Mouse (Mus musculus) neural tube, embryonic 14.5 days (tissue): ENCODE data around the gene Ino80b. TPM values are rescaled to one million over a fixed set of nuclear protein-coding genes. Genes with fewer than 3 reads are reported as not detected.
A peak's percentile ranks its signal among the peaks of the same experiment; 100 is the strongest.

Experiments
- ATAC-seq: fragments of 200-750 bp; cut with Nextera tagmentation; 2 replicates; pipeline ENCODE4 v1.8.0; 2017; ENCODE audit warnings: low read depth, mild to moderate bottlenecking, moderate TSS enrichment, moderate library complexity
- H3K27ac ChIP-seq: fragments of 300-500 bp; sonication (generic); 2 replicates; pipeline ENCODE4 v1.5.1; 2014; ENCODE audit warnings: low read depth, mild to moderate bottlenecking, control low read depth, low read length, moderate library complexity, mixed read lengths
- H3K27me3 ChIP-seq: fragments of 300-500 bp; sonication (generic); 2 replicates; pipeline ENCODE4 v1.6.1; 2014; ENCODE audit warnings: low read length; ENCODE audit not compliant: control insufficient read depth, insufficient read depth
- H3K36me3 ChIP-seq: fragments of 300-500 bp; sonication (generic); 2 replicates; pipeline ENCODE4 v1.6.1; 2014; ENCODE audit warnings: low read length, mixed read lengths; ENCODE audit not compliant: control insufficient read depth, insufficient read depth
- H3K4me1 ChIP-seq: fragments of 300-500 bp; sonication (generic); 2 replicates; pipeline ENCODE4 v1.6.1; 2014; ENCODE audit warnings: low read length; ENCODE audit not compliant: control insufficient read depth, insufficient read depth
- H3K4me2 ChIP-seq: fragments of 300-500 bp; sonication (generic); 2 replicates; pipeline ENCODE4 v1.6.1; 2014; ENCODE audit warnings: mild to moderate bottlenecking, low read depth, low read length, control low read depth
- H3K4me3 ChIP-seq: fragments of 300-500 bp; sonication (generic); 2 replicates; pipeline ENCODE4 v1.5.1; 2014; ENCODE audit warnings: low read depth, low read length, control low read depth, mixed read lengths
- H3K9ac ChIP-seq: fragments of 300-500 bp; sonication (generic); replicated peaks from 2 replicates; pipeline ENCODE4 v1.6.1; 2014; ENCODE audit warnings: low read depth, mild to moderate bottlenecking, control low read depth, low read length, mixed read lengths
- H3K9me3 ChIP-seq: fragments of 300-500 bp; sonication (generic); 2 replicates; pipeline ENCODE4 v1.6.1; 2016; ENCODE audit warnings: low read length; ENCODE audit not compliant: control insufficient read depth
- WGBS: fragments of 180-500 bp; shearing (Covaris S2); extraction: QIAGEN DNeasy Blood & Tissue Kit; methylation state at CpG from one replicate; pipeline ENCODE4 v1.1.7; 2014; 5-methylcytosine and 5-hydroxymethylcytosine counted together
- polyA plus RNA-seq: library from polyadenylated mRNA; unstranded; fragments of >200 nt; fragmentation: Nextera tagmentation; extraction: Ambion mirVana; gene quantifications from 2 replicates; pipeline ENCODE4 v1.2.1, GENCODE M21; 2014

Ino80b gene
- polyA plus RNA-seq, 1 experiment from 2014 or later = 13.5 TPM

DNA sequence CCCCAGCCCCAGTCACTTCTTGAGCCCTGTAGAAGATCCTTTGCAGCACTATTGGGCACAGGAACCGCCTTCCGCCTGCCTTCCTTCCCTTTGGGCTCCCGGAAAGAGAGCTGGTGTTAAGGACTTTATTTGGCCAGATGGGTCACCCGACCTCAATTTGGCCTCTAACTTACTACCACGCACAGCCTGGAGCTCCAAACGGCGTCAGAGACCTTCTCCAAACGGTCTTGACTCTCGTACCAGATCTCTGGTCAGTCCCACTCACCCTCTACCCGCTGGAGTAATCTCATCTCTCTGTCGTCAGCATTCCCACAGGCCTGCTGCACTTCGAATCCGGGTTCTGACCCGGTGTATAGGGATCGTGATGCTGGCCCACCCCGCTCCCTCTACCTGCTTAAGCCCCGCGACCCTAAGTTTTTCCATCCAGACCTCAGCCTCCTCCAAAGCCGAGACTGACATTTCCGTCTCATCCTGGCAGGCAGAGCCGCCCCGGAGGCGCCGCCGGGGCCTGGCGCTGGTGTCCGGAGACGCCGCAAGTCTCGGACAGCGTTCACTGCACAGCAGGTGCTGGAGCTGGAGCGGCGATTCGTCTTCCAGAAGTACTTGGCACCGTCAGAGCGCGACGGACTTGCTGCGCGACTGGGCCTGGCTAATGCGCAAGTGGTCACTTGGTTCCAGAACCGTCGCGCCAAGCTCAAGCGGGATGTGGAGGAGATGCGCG is 37.9 kb downstream of the Ino80b start:
- Histone ChIP-seq H3K27ac (no peak overlapping the region), H3K4me1 (no peaks in the 10 kb centered on the region), H3K4me3 (peak overlapping the region; percentile 7; the same call in 1 of the 2 replicates), H3K27me3 (peaks cover 47% of the 10 kb centered on the region), H3K9ac (no peak overlapping the region), H3K4me2 (peak overlapping the region; percentile 22; the same call in 1 of the 2 replicates), H3K9me3 (no peaks in the 10 kb centered on the region), H3K36me3 (no peaks in the 10 kb centered on the region)
- ATAC-seq = no peak
- 2% methylated on average over 47 of the region's 47 CpGs for WGBS

DNA sequence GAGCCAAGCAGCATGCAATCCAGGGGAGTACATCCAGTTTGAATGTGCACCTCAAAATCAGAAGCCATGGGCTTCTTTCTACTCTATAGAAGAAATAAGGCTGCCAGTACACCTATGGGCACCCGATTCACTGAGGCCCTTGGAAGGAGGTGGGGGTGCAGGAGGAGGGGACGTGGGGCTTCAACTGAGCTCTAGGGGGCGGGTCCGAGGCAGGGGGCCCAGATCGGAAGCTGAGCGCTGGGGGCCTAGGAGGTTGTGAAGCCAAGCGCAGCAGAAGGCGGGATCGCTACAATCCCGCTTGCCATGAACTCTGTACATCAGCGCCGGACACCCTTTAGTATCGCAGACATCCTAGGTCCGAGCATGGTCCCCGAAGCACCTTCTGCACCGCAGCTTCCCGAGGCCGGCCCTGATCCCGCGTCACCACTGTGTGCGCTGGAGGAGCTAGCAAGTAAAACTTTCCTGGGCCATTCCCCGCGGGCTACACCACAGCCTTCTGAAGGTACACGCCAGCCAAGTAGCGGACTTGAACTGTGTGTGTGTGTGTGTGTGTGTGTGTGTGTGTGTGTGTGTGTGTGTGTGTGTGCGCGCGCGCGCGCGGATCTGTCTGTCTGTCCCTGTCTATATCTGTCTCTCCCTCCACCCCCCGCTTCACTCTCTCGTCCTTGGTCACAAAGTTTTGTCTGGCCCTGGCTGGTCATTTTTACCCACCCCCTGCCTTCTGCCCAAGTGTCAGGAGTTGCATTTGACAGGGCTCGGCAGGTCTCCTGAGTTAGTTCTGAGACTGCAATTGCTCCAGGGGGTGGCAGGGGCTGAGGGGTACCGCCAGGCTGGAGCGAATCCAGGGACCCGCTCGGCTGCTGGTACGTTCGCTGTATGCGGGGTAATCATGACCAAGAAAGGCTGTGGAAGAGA is 38.9 kb downstream of the Ino80b start, which contains the start of gene Lbx2:
Gene Lbx2 (plus strand): TSS at position 247 of the 915 bp plus-strand sequence.
- Histone ChIP-seq H3K4me3 (no peak within 1 kb of the TSS), H3K27me3 (peaks cover 47% of the 10 kb centered on the region), H3K4me2 (no peak within 1 kb of the TSS), H3K9me3 (no peaks in the 10 kb centered on the region), H3K4me1 (no peaks in the 10 kb centered on the region), H3K9ac (no peak within 1 kb of the TSS), H3K36me3 (no peaks in the 10 kb centered on the region), H3K27ac (no peak within 1 kb of the TSS)
- WGBS = 1% methylated on average over 35 of the region's 42 CpGs
- ATAC-seq = no peak

DNA sequence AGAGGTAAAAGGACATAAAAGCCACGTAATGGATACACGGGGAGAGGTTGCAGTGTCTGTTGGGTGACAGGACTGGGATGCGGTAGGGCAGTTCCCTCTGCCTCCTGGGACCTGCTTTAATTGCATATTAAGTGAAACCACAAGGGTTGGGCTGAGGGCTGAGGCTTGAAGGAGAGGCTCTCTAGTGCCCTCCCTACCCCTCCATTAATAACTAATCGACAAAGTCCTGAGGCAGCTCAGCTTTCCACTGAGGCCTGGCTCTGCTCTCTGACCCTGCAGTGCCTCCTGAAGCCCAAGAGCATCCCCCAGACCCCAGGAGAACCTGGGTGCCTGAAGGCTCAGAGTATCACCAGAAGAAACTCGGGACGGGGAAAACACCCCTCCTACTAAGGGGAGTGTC is 40.8 kb downstream of the Ino80b start:
- WGBS = 7% methylated on average over 6 of the region's 6 CpGs
- Histone ChIP-seq H3K27ac (no peak overlapping the region), H3K36me3 (peaks cover 10% of the 10 kb centered on the region; the same call in 1 of the 2 replicates), H3K4me3 (no peak overlapping the region), H3K27me3 (peaks cover 42% of the 10 kb centered on the region), H3K9ac (no peak overlapping the region), H3K9me3 (no peaks in the 10 kb centered on the region), H3K4me2 (no peak overlapping the region), H3K4me1 (peaks cover 4% of the 10 kb centered on the region)
- ATAC-seq = no peak

DNA sequence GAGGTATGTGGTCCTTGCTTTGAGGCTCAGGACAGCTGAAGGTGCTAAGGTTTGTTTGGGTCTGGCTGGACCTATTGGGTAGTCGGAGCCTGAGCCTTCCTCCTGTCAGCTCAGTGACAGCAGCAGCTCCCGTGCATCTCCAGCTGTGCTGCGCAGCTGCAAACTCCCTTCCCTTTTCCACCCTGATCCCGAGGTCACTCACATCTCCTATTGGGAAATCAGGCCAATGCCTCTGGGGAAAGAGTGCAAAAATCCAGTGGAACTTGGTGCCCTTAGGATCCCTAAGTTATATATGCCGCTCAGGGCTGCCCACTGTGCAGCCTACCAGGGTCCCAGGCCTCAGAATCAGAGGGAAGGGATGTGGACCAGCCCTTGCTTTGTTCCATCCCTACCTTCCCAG is 41.7 kb downstream of the Ino80b start:
- Histone ChIP-seq H3K27me3 (peaks cover 35% of the 10 kb centered on the region), H3K4me3 (no peak overlapping the region), H3K27ac (no peak overlapping the region), H3K36me3 (peaks cover 10% of the 10 kb centered on the region; the same call in 1 of the 2 replicates), H3K9me3 (no peaks in the 10 kb centered on the region), H3K4me2 (no peak overlapping the region), H3K4me1 (peaks cover 8% of the 10 kb centered on the region), H3K9ac (no peak overlapping the region)
- 16% methylated on average over 5 of the region's 5 CpGs for WGBS
- no peak for ATAC-seq

DNA sequence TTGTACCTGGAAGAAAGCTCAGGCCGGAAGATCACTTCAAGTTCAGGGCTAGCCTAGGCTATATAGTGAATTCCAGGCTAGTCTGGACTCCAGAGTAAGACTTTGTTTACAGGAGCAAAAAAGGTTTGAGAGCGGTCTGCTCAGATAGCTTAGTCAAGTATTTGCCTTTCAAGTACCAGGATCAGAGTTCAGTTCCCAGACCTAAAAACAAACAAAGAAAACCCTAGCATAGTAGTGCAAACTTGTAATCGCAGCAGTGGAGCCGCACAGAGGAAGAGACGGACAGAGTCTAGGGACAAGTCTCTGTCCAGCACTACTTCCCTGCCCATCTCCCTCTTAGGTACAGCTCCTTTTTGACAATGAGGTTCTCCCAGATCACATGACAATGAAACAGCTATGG is 45.0 kb downstream of the Ino80b start:
- Histone ChIP-seq H3K9ac (no peak overlapping the region), H3K36me3 (peaks cover 10% of the 10 kb centered on the region; the same call in 1 of the 2 replicates), H3K4me1 (peaks cover 14% of the 10 kb centered on the region), H3K4me2 (no peak overlapping the region), H3K27ac (no peak overlapping the region), H3K9me3 (no peaks in the 10 kb centered on the region), H3K4me3 (no peak overlapping the region), H3K27me3 (peaks cover 18% of the 10 kb centered on the region)
- 99% methylated on average over 5 of the region's 5 CpGs for WGBS
- no peak for ATAC-seq

DNA sequence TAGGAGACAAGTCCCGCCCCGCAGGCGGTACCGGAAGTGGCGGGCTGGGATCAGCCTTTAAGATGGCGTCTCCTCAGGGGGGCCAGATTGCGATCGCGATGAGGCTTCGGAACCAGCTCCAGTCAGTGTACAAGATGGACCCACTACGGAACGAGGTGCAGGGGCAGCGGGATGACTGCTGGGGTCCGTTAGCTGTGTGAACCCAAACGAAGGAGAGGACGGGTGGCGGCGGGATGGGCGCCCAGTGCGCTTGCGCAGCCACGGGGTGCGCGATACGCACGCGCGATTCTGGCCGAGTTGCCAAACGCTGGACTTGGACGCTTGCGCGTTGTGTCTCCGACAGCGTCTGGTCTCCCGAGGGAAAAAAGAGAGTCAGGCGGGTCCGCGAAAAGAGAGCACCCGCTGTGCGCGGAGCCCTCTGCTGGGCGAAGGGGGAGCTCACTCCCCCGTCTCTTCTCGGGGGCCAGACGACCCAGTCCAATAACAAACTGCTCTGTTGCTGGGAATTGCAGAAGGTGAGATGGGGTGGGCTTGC is 46.8 kb downstream of the Ino80b start:
- Histone ChIP-seq H3K36me3 (peaks cover 10% of the 10 kb centered on the region; the same call in 1 of the 2 replicates), H3K4me3 (peak overlapping the region; percentile 76), H3K9me3 (no peaks in the 10 kb centered on the region), H3K9ac (peak overlapping the region; percentile 62), H3K27me3 (peaks cover 17% of the 10 kb centered on the region), H3K4me2 (peak overlapping the region; percentile 96), H3K4me1 (peaks cover 14% of the 10 kb centered on the region), H3K27ac (peak overlapping the region; percentile 86)
- ATAC-seq = peak; percentile 93
- WGBS = under 1% methylated on average over 46 of the region's 46 CpGs

DNA sequence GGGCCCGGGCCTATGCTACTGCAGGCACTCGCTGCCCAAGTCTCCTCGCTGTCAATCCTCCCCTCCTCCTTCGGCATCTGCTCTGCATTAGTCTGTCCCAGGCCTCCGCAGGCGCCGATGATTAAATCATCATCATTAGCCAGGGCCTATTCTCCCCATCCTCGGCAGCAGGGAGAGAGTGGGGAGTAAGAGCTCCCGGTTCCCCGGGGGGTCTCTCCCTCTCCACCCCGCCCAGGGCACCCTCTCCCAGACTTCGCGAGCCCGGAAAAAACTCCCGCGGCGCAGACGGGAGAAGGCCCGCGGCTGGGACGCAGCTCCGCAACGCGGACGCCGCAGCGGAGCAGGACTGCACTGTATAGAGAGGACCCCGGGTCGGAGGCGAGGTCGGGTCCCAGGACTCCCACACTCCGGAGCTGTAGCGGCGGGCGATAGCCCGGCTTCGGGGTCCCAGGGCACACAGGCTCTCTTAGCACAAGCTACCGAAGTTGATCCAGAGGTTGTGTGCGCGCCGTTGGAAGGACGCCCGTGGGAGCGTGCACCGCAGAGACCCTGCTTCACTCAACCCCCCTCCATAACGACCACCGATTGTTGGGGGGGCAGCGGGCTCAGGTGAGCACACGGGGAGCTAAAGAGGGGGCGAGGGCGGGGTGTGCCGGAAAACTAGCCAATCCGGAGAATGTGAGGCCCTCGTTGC is 47.5 kb downstream of the Ino80b start, which contains the start of gene Pcgf1:
Gene Pcgf1 (plus strand): TSS at position 240 of the 694 bp plus-strand sequence.
- Histone ChIP-seq H3K4me3 (peak within 1 kb of the TSS; percentile 76), H3K36me3 (peaks cover 10% of the 10 kb centered on the region; the same call in 1 of the 2 replicates), H3K9me3 (no peaks in the 10 kb centered on the region), H3K27me3 (peaks cover 16% of the 10 kb centered on the region), H3K4me1 (peaks cover 14% of the 10 kb centered on the region), H3K4me2 (peak within 1 kb of the TSS; percentile 96), H3K9ac (peak within 1 kb of the TSS; percentile 86), H3K27ac (peak within 1 kb of the TSS; percentile 86)
- under 1% methylated on average over 54 of the region's 54 CpGs for WGBS
- ATAC-seq = peak; percentile 78

DNA sequence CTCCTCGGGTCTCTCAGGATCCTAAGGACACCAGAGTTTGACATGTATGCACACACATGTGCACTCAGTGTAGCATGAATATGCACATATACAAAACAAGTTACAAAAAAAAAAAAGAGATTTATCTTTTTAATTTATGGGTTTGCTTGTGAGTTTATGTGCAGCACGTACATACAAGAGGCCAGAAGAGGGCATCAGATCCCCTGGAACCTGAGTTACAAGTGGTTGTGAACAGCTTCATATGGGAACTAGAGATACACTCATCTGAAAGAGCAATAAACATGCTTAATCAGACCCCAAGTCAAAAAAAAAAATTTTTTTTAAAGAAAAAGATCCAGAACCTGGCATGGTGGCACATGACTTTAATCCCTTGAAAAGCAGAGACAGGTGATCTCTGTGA is 50.3 kb downstream of the Ino80b start:
- no peak overlapping the region for H3K4me3 ChIP-seq
- H3K36me3 ChIP-seq = 0 out of 2 replicates have a peak, but pooled peaks cover 2% of the 10 kb centered on the region
- ATAC-seq = no peak
- H3K4me1 ChIP-seq = peaks cover 14% of the 10 kb centered on the region
- 14% methylated on average over 2 of the region's 2 CpGs for WGBS
- no peak overlapping the region for H3K4me2 ChIP-seq
- H3K27ac ChIP-seq = no peak overlapping the region
- peaks cover 37% of the 10 kb centered on the region for H3K27me3 ChIP-seq
- no peak overlapping the region for H3K9ac ChIP-seq
- H3K9me3 ChIP-seq = no peaks in the 10 kb centered on the region
